Mouse (Mus musculus): Measurements from ENCODE around the gene Elmo3.

GRCm38 (mm10) chr8:105354549-105354948, 49.1 kb downstream of the Elmo3 start:
- no peak for TF ChIP-seq CTCF (IDR thresholded peaks at IDR 0.05; ENCODE audit: low read depth)
- no peak for TF ChIP-seq EP300 (optimal IDR thresholded peaks at IDR 0.05)

All from stomach, postnatal 0 days (tissue).